Mouse (Mus musculus) G1E (cell line): Measurements from ENCODE around the gene Prpf4. TPM values are rescaled to one million over a fixed set of nuclear protein-coding genes. Genes with fewer than 3 reads are reported as not detected.

Experiments used
- ATAC-seq: 2 replicates; pipeline ENCODE4 v1.8.0; 2016; ENCODE audit warnings: mild to moderate bottlenecking; ENCODE audit not compliant: insufficient number of reproducible peaks, poor library complexity, low FRiP score, severe bottlenecking; ENCODE audit errors: extremely low read depth
- DNase-seq: peaks from one replicate; pipeline ENCODE4 v3.0.0; 2012; ENCODE audit warnings: low spot score
- H3K27me3 ChIP-seq: 2 replicates; pipeline ENCODE4 v1.6.1; 2012; ENCODE audit warnings: mild to moderate bottlenecking, low read length, inconsistent platforms; ENCODE audit not compliant: insufficient read depth
- H3K36me3 ChIP-seq: replicated peaks from 2 replicates; pipeline ENCODE3; 2012; ENCODE audit warnings: mild to moderate bottlenecking, inconsistent platforms
- H3K4me1 ChIP-seq: 2 replicates; pipeline ENCODE4 v1.6.1; 2012; ENCODE audit warnings: low read depth, low read length, inconsistent platforms, mixed read lengths; ENCODE audit not compliant: insufficient read depth
- H3K4me3 ChIP-seq: 2 replicates; pipeline ENCODE4 v1.5.1; 2012; ENCODE audit warnings: low read depth, mild to moderate bottlenecking, inconsistent platforms, low read length, moderate library complexity, mixed read lengths
- H3K9me3 ChIP-seq: replicated peaks from 2 replicates; pipeline ENCODE4 v1.6.1; 2012; ENCODE audit warnings: inconsistent platforms
- CTCF ChIP-seq: IDR thresholded peaks from 2 replicates; pipeline ENCODE4 v1.5.1; 2012; ENCODE audit warnings: low read depth, low read length, inconsistent platforms, mixed read lengths
- GATA1 ChIP-seq: IDR thresholded peaks from 2 replicates; pipeline ENCODE4 v1.6.1; 2012; ENCODE audit warnings: borderline replicate concordance, low read length, inconsistent platforms, mixed read lengths
- GATA2 ChIP-seq: IDR thresholded peaks from 2 replicates; pipeline ENCODE4 v1.6.1; 2012; ENCODE audit warnings: low read depth, low read length, inconsistent platforms, borderline replicate concordance
- POLR2AphosphoS5 ChIP-seq: IDR thresholded peaks from 2 replicates; pipeline ENCODE4 v1.6.1; 2012; ENCODE audit warnings: low read depth, low read length, inconsistent platforms; ENCODE audit not compliant: insufficient replicate concordance
- TAL1 ChIP-seq: conservative IDR thresholded peaks from 2 replicates; pipeline ENCODE4 v1.6.1; 2012; ENCODE audit warnings: low read depth, low read length, inconsistent platforms, mixed read lengths
- polyA plus RNA-seq: library from polyadenylated mRNA; stranded (reverse); fragments of >175 nt; gene quantifications from 2 replicates; pipeline ENCODE4 v1.2.3, GENCODE M21; 2012
- total RNA-seq, 2 experiments: library from RNA; stranded (forward) in 1 of 2; stranded (reverse) in 1 of 2; fragments of 200-1000 nt in 1 of 2; fragments of >200 nt in 1 of 2; fragmentation: Nextera tagmentation in 1 of 2; gene quantifications; 2 replicates each; pipeline ENCODE4 v1.2.3; 2014 to 2017

Prpf4 gene
- total RNA-seq (2014; fragmentation: Nextera tagmentation) = 23.0 and 26.8 TPM in 2 replicates
- total RNA-seq (2017) = 21.5 and 23.1 TPM in 2 replicates
- polyA plus RNA-seq = 2.5 and 4.1 TPM in 2 replicates

DNA sequence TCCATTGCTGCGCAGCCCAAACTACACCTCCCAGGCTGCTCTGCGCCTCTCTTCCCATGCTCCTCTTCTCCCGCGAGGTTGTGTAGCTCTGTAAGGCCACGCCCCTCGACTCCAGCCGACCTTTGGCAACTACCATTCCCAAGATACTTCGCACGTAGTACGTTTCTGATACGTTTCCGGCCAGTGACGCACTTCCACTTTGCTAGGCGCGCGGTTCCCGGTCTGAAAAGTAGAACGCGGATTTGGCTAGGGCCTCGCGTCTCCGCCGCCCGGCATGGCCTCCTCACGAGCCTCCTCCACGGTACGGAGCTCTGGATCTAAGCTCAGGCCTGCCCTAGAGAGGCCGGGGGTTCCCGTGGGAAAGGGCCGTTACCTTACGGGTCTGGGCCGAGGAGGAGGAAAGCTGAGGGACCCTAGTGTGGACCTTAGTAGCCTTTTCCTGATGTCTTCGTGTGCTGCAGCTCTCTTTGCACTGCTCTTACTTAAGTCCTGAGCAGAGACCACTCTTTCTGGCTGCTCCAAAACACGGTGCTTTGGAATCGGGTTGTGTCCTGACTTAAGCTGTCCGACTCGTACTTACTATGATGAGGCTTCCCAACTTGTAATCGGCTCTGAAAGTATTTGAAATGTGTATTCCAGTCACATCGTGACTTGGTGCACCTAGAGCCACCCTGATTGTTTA lies at the start of gene Prpf4, which contains the start of gene Cdc26:
TSS of gene Prpf4 (plus strand) at position 197 of the 682 bp plus-strand sequence.
TSS of gene Cdc26 (minus strand) at position 42 of the 682 bp plus-strand sequence.
- Histone ChIP-seq H3K4me3 (peak within 1 kb of the TSS; percentile 86), H3K36me3 (peaks cover 64% of the 10 kb centered on the region), H3K9me3 (no peaks in the 10 kb centered on the region), H3K27me3 (no peaks in the 10 kb centered on the region), H3K4me1 (peaks cover 53% of the 10 kb centered on the region)
- peak; percentile 58; the same call in 1 of the 2 replicates for TF ChIP-seq POLR2AphosphoS5
- no peak for TF ChIP-seq TAL1
- DNase-seq (peak; percentile 83), ATAC-seq (peak; percentile 98)

DNA sequence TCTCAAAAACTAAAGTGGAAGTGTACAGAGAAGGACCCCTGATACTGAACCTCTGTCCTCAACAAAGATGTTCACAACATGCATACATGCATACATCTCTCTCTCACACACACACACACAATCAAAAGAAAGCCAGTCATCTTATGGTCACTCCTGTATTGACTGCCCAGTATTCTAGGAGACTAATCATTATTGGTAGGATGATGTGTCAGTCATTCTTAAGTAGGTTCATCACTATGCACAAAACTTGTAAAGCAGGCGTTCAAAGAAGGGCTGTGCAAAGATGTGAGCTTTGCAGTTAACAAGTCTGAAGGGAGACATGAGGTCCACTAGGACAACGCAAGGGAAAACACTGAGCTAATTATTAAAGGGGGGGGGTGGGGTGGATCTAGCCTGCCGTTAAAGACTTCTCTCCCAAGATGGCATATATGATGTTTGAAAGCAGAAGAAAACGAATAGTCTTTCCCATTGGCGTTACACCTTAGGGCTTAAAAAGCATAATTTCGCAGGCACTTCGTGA lies 49.3 kb upstream of the Prpf4 start:
- Histone ChIP-seq H3K9me3 (no peaks in the 10 kb centered on the region), H3K4me3 (peak overlapping the region; percentile 86), H3K36me3 (peaks cover 32% of the 10 kb centered on the region), H3K4me1 (peaks cover 37% of the 10 kb centered on the region), H3K27me3 (no peaks in the 10 kb centered on the region)
- no peak for TF ChIP-seq GATA2
- TF ChIP-seq CTCF = no peak
- no peak for TF ChIP-seq TAL1
- TF ChIP-seq GATA1 = no peak
- DNase-seq = no peak
- ATAC-seq = no peak

DNA sequence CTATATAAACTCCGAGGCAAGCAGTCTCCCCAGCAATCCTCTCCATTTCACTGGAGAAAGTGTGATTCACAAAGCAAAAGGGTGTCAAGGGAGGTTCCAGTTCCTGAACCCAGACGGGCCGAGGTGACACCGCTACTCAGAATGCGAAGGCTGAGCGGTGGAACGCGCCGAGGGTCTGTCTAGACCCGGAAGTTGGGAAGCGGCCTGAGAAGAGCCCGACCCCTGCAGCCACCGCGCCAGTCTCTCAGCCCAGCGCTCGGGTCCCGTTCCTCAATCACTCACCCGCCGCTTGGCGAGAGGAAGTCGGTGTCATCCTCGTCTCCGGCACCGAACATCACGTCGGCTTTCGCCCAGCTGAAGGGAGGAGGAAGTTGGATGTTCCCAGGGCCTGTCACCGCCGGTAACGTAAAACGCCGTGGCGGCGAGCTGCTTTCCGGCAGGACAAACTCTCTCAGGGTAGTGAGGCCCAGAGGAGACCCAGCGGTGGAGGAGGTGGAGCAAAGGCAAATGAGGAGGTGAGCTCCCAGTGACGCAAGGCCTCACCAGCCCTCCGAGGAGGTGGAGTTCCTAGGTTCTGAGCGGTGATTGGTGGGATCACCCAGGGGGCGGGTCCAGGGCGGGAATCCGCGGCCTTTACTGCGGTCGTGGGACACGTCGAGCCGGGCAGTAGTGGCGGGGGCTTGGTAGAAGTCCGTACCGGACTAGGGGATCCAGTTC lies 48.4 kb upstream of the Prpf4 start, which contains the start of the genes Fkbp15 and Slc31a1:
TSS of gene Fkbp15 (minus strand) at position 461 of the 717 bp plus-strand sequence.
TSS of gene Slc31a1 (plus strand) at position 640 of the 717 bp plus-strand sequence.
- TF ChIP-seq GATA1 (no peak), TAL1 (no peak)
- Histone ChIP-seq H3K36me3 (peaks cover 30% of the 10 kb centered on the region), H3K9me3 (no peaks in the 10 kb centered on the region), H3K27me3 (no peaks in the 10 kb centered on the region), H3K4me1 (peaks cover 45% of the 10 kb centered on the region), H3K4me3 (peak within 1 kb of the TSS; percentile 86)
- ATAC-seq (peak; percentile 99), DNase-seq (peak; percentile 94)

DNA sequence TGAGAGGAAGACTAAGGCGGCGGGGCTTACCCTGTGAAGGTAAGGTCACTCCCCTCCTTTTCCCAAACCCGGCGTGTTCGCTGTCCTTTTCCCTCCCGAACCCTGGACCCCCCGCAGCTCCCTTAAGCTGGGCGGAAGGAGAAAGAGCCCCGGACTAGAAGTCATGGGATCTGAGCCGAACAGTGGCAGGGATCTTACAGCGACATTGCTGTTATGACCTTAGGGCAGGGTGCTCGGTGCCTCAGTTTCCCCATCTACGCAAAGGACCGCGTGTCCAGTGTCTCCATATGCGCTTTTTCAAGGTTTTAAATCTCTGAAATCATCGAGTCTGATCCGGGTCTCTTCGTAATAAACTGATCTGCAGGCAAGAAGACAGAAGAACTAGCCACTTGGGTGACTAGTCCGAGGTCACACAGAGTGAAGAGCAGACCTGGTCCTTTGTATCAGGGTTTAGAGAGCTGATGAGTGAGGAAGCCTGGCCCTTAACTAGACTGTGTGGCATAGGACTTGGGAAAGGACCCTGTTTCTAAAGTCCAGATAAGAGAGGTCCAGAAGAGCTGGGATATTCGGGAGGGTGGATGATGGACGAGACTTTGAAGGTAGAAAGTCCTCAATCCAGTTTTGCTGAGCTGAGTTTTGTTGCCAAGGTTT lies 47.7 kb upstream of the Prpf4 start:
- peak; percentile 2; the same call in 1 of the 2 replicates for ATAC-seq
- no peak for TF ChIP-seq CTCF
- no peak for TF ChIP-seq GATA2
- no peak for TF ChIP-seq TAL1
- no peak for TF ChIP-seq POLR2AphosphoS5
- no peak for TF ChIP-seq GATA1
- H3K4me1 ChIP-seq = peaks cover 52% of the 10 kb centered on the region
- peak overlapping the region; percentile 86 for H3K4me3 ChIP-seq
- peaks cover 32% of the 10 kb centered on the region for H3K36me3 ChIP-seq
- H3K27me3 ChIP-seq = no peaks in the 10 kb centered on the region
- no peaks in the 10 kb centered on the region for H3K9me3 ChIP-seq
- no peak for DNase-seq

DNA sequence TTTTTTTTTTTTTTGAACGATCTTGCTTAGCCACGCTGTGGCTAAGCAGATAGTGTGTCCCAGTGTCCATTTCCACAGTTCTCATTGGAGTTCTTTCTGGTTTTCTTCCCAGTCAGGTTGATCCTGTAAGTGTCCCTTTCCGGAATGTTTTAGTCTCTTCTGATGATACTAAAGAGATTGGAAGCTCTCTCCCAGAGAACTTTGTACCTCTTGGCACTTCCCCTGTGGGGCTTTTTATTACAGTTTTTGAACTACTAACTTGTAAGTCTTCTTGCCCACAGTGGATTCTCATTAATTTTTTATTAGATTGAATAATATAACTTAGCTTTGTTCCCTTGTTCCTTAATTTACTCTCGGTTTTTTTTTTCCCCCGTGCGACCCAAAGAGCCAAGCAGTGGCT lies 47.0 kb upstream of the Prpf4 start:
- Histone ChIP-seq H3K36me3 (peaks cover 29% of the 10 kb centered on the region), H3K4me1 (peaks cover 57% of the 10 kb centered on the region), H3K27me3 (no peaks in the 10 kb centered on the region), H3K4me3 (peak overlapping the region; percentile 86), H3K9me3 (no peaks in the 10 kb centered on the region)
- TF ChIP-seq POLR2AphosphoS5 (no peak), TAL1 (no peak), CTCF (no peak), GATA1 (no peak), GATA2 (no peak)
- ATAC-seq (no peak), DNase-seq (no peak)

DNA sequence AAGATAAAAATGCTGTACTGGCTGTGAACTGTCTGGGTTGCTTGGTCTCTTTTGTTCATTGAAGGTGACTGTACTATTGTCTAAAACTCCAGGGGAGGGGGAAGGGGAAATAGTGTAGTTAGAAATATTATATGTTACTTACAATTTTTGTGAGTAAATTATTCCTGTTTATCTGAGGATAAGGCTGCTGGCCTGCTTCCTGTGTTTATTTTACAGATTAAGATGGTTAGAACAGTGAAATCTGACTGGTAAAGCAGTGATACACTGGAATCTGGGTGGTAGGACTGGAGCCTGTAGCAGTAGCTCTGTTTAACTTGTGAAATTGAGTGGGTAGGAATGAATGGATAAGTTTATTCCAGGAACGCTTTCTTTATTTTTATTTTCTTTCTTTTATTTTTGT lies 46.6 kb upstream of the Prpf4 start:
- Histone ChIP-seq H3K27me3 (no peaks in the 10 kb centered on the region), H3K4me3 (peak overlapping the region; percentile 86; the same call in 1 of the 2 replicates), H3K9me3 (no peaks in the 10 kb centered on the region), H3K36me3 (peaks cover 27% of the 10 kb centered on the region), H3K4me1 (peaks cover 60% of the 10 kb centered on the region)
- no peak for TF ChIP-seq TAL1
- ATAC-seq (no peak), DNase-seq (no peak)
